Mouse (Mus musculus) heart, embryonic 12.5 days (tissue): ENCODE measurements around the gene Kcnj11. TPM values are rescaled to one million over a fixed set of nuclear protein-coding genes. Genes with fewer than 3 reads are reported as not detected.

Experiments used
- ATAC-seq: fragments of 200-750 bp; cut with Nextera tagmentation; 2 replicates; pipeline ENCODE4 v1.8.0; 2017; ENCODE audit warnings: moderate TSS enrichment, moderate library complexity; ENCODE audit not compliant: insufficient number of reproducible peaks, low FRiP score
- H3K27ac ChIP-seq: fragments of 300-500 bp; sonication (generic); 2 replicates; pipeline ENCODE4 v1.5.1; 2016; ENCODE audit warnings: mild to moderate bottlenecking, moderate library complexity; ENCODE audit not compliant: poor library complexity, severe bottlenecking
- H3K27me3 ChIP-seq: fragments of 300-500 bp; sonication (generic); replicated peaks from 2 replicates; pipeline ENCODE4 v1.6.1; 2016; ENCODE audit warnings: mild to moderate bottlenecking, moderate library complexity
- H3K36me3 ChIP-seq: fragments of 300-500 bp; sonication (generic); 2 replicates; pipeline ENCODE4 v1.6.1; 2016; ENCODE audit warnings: mild to moderate bottlenecking, moderate library complexity
- H3K4me1 ChIP-seq: fragments of 300-500 bp; sonication (generic); replicated peaks from 2 replicates; pipeline ENCODE4 v1.6.1; 2016; ENCODE audit warnings: mild to moderate bottlenecking
- H3K4me2 ChIP-seq: fragments of 300-500 bp; sonication (generic); 2 replicates; pipeline ENCODE4 v1.6.1; 2016; ENCODE audit warnings: mild to moderate bottlenecking, moderate library complexity
- H3K4me3 ChIP-seq: fragments of 300-500 bp; sonication (generic); 2 replicates; pipeline ENCODE4 v1.5.1; 2016; ENCODE audit warnings: mild to moderate bottlenecking
- H3K9ac ChIP-seq: fragments of 300-500 bp; sonication (generic); 2 replicates; pipeline ENCODE4 v1.6.1; 2016; ENCODE audit warnings: mild to moderate bottlenecking, moderate library complexity
- H3K9me3 ChIP-seq: fragments of 300-500 bp; sonication (generic); replicated peaks from 2 replicates; pipeline ENCODE4 v1.6.1; 2016; ENCODE audit warnings: mild to moderate bottlenecking, moderate library complexity
- WGBS: fragments of 180-500 bp; shearing (Covaris S2); methylation state at CpG from one replicate; pipeline ENCODE4 v1.1.7; 2016; 5-methylcytosine and 5-hydroxymethylcytosine counted together
- polyA plus RNA-seq: library from polyadenylated mRNA; unstranded; fragments of >200 nt; fragmentation: Nextera tagmentation; extraction: Ambion mirVana; gene quantifications from 2 replicates; pipeline ENCODE4 v1.2.1, GENCODE M21; 2016

The Kcnj11 gene
- polyA plus RNA-seq, 1 experiment from 2014 or later, result 6.3 TPM

DNA sequence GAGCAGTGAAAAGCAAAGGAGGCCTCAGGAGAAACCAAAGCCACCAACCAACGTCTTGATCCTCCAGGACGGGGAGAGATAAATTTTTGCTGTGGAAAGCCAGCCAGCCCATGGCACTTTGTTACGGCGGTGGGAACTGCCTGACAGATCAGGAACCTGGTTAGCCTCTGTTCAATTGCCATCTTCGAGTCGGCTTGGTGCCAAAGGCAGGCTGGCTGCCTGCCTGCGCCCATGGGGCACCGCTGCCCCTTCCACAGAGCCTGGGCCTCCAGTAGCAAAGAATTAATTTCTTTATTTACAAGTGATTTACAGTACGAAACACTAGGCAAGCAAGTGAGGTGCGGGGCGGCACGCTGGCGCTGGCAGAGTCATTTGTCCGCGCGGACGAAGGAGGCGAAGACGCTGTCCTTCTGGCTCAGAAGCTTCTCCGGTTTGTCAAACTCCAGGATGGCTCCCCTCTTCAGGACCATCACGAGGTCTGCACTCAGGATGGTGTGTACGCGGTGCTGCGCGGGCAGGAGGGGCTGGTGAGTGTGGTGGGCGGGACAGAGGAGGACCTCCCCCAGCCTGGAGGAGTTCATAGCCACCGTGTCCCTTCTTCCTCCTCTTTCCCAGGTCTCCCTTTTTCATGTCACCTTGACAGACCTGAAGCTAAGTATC, 3.8 kb upstream of the Kcnj11 start:
- ATAC-seq, result no peak
- Histone ChIP-seq H3K4me1 (peaks cover 7% of the 10 kb centered on the region), H3K36me3 (no peaks in the 10 kb centered on the region), H3K9me3 (no peaks in the 10 kb centered on the region), H3K9ac (no peak overlapping the region), H3K27ac (no peak overlapping the region), H3K4me3 (no peak overlapping the region), H3K27me3 (peaks cover 28% of the 10 kb centered on the region), H3K4me2 (no peak overlapping the region)
- 80% methylated on average over 27 of the region's 27 CpGs for WGBS

DNA sequence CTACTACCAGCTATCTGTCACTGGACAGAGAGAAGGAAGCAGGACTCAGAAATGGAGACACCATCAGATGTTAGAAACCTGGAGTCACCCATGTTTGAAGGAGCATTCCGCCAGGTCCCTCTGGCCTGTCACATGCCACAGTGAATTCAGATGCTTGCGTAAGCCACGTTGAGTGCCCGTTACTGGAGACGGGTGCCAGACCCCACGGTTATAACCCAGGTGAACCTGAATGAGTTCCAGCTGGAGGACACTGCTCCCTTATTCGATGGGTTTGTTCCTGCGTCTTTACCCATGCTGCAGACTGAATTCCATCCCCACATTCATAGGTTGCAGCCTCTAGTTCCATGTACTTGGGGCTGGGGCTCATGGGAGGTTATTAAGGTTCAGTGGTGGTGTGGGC, 3.2 kb upstream of the Kcnj11 start:
- no peak overlapping the region for H3K4me3 ChIP-seq
- ATAC-seq, result no peak
- no peak overlapping the region for H3K9ac ChIP-seq
- no peak overlapping the region for H3K4me2 ChIP-seq
- peaks cover 13% of the 10 kb centered on the region for H3K4me1 ChIP-seq
- 88% methylated on average over 8 of the region's 8 CpGs for WGBS
- H3K27ac ChIP-seq, result no peak overlapping the region
- peaks cover 34% of the 10 kb centered on the region for H3K27me3 ChIP-seq
- no peaks in the 10 kb centered on the region for H3K9me3 ChIP-seq
- H3K36me3 ChIP-seq, result no peaks in the 10 kb centered on the region

DNA sequence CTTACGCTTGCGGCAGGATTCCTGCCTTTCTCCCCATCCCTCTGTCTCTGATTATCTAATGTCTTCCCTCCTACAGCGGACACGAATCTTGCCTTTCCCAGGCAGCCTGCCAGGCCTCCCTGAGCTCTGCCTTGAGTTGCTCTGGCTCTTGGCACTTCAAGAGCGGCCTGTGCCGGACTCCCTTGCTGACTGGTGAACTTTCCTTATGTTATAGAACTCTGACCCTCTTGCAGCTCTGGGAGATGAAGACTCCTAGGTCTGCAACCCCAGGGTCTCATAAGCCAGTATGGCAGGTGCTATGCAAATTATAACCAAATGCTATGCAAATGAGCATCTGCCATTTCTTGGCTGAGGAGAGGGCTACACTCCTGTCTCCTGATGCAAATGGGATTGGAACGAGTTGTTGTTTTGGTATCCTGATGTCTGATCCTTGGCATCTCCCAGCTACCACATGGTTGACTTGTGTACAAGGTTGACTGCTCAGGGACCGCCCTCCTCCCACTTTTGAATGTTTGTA, 2.6 kb upstream of the Kcnj11 start:
- ATAC-seq, result no peak

DNA sequence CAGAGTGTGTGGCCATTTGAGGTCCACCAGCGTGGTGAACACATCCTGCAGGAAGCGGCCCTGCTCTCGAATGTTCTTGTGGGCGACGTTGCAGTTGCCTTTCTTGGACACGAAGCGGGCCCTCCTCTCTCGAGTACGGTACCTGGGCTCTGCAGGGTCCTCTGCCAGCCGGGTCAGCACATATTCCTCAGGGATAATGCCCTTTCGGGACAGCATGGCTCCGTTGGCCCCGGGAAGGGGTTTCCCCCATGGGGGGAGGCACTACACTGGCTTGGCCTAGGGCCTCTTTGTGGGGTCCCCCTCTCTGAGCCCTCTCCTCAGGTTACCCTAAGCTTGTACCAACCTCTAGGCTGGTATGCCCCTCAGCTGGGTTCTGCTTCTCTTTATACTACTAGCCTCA, 882 bp downstream of the Kcnj11 start:
- Histone ChIP-seq H3K9me3 (no peaks in the 10 kb centered on the region), H3K9ac (peak overlapping the region; percentile 88), H3K27ac (peak overlapping the region; percentile 98), H3K4me2 (peak overlapping the region; percentile 80), H3K4me3 (peak overlapping the region; percentile 67), H3K36me3 (no peaks in the 10 kb centered on the region), H3K27me3 (peaks cover 30% of the 10 kb centered on the region), H3K4me1 (peaks cover 33% of the 10 kb centered on the region)
- ATAC-seq, result no peak
- WGBS, result 72% methylated on average over 13 of the region's 13 CpGs

More for the DNA sequence above, 2.6 kb upstream of the Kcnj11 start:
- no peaks in the 10 kb centered on the region for H3K9me3 ChIP-seq
- peaks cover 14% of the 10 kb centered on the region for H3K4me1 ChIP-seq
- peaks cover 36% of the 10 kb centered on the region for H3K27me3 ChIP-seq
- H3K4me3 ChIP-seq, result no peak overlapping the region
- no peaks in the 10 kb centered on the region for H3K36me3 ChIP-seq
- no peak overlapping the region for H3K4me2 ChIP-seq
- WGBS, result 74% methylated on average over 8 of the region's 8 CpGs
- no peak overlapping the region for H3K27ac ChIP-seq
- no peak overlapping the region for H3K9ac ChIP-seq

DNA sequence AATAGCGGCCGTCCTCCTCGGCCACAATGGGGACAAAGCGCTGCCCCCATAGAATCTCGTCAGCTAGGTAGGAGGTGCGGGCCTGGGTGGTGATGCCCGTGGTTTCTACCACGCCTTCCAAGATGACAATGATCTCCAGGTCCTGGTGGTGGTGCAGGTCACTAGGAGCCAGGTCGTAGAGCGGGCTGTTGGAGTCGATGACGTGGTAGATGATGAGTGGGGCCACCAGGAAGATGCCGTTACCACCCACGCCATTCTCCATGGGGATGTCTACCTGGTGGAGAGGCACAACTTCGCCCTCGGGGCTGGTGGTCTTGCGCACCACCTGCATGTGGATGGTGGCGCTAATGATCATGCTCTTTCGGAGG, 1.7 kb downstream of the Kcnj11 start:
- ATAC-seq, result no peak
- WGBS, result 81% methylated on average over 19 of the region's 19 CpGs
- H3K9ac ChIP-seq, result no peak overlapping the region
- peaks cover 33% of the 10 kb centered on the region for H3K4me1 ChIP-seq
- no peaks in the 10 kb centered on the region for H3K36me3 ChIP-seq
- H3K4me3 ChIP-seq, result peak overlapping the region; percentile 41
- no peaks in the 10 kb centered on the region for H3K9me3 ChIP-seq
- peak overlapping the region; percentile 80 for H3K4me2 ChIP-seq
- H3K27ac ChIP-seq, result peak overlapping the region; percentile 98
- peaks cover 35% of the 10 kb centered on the region for H3K27me3 ChIP-seq

DNA sequence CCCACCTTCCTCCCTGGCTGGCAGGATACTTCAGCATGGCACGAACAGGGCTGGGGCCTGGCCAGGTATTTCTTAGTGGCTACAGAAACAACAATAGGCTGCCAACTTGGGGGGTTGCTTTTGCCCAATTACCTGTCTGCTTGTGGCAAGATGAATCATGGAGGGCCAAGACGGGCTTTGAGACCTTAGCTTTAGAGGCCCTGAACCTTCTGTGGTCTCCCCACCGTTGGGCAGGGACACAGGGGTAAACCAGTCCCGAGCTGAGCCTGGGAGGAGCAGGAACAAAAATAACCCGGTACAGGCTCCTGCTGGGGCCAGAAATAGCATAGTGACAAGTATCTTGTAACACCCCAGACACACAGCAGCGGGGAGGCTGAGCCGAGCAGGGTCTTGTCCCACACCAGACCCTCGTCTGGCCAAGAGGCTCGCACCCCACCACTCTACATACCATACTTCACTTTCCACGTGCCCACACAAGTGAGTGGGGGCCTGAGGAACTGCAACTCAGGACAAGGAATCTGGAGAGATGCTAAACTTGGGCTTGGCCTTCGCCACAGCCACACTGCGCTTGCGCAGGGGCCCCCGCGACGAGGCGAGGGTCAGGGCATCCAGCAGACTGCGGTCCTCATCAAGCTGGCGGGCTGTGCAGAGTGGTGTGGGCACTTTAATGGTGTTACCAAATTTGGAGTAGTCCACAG, 2.2 kb downstream of the Kcnj11 start:
- H3K9ac ChIP-seq, result peak overlapping the region; percentile 73
- H3K27me3 ChIP-seq, result peaks cover 38% of the 10 kb centered on the region
- H3K4me2 ChIP-seq, result peak overlapping the region; percentile 80

DNA sequence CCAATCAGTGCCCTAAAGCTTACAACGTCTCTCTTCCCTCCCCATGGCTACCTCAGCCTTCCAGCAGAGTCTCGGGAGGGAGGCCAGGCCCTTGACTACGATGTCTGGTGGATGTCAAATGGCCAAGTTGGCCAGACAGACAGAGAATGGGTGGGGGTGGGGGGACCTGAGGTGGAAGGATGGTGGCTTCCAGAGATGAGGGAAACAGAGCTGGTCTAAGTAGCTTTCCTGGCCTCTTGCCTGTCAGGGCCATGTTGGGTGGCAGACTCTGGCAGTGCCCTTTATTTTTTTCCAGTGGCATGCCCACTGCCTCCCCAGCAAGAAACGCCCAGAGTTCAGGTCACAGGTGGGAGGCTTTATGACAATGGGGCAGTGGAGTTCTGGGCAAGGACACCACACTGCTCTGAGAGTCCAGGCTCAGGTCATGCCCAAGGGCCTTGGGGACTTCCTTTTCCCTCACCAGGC, 3.2 kb downstream of the Kcnj11 start:
- H3K27ac ChIP-seq, result peak overlapping the region; percentile 98
- whole genome bisulfite sequencing, result 35% methylated on average over 4 of the region's 4 CpGs
- H3K4me2 ChIP-seq, result peak overlapping the region; percentile 80
- H3K9ac ChIP-seq, result peak overlapping the region; percentile 73
- peaks cover 38% of the 10 kb centered on the region for H3K27me3 ChIP-seq
- H3K9me3 ChIP-seq, result no peaks in the 10 kb centered on the region
- peaks cover 33% of the 10 kb centered on the region for H3K4me1 ChIP-seq
- H3K4me3 ChIP-seq, result peak overlapping the region; percentile 41
- no peak for ATAC-seq
- no peaks in the 10 kb centered on the region for H3K36me3 ChIP-seq

More for the DNA sequence above, 2.2 kb downstream of the Kcnj11 start:
- WGBS, result 41% methylated on average over 19 of the region's 19 CpGs
- peak; percentile 61 for ATAC-seq
- H3K9me3 ChIP-seq, result no peaks in the 10 kb centered on the region
- peak overlapping the region; percentile 98 for H3K27ac ChIP-seq
- H3K36me3 ChIP-seq, result no peaks in the 10 kb centered on the region
- H3K4me1 ChIP-seq, result peaks cover 33% of the 10 kb centered on the region
- H3K4me3 ChIP-seq, result peak overlapping the region; percentile 41

DNA sequence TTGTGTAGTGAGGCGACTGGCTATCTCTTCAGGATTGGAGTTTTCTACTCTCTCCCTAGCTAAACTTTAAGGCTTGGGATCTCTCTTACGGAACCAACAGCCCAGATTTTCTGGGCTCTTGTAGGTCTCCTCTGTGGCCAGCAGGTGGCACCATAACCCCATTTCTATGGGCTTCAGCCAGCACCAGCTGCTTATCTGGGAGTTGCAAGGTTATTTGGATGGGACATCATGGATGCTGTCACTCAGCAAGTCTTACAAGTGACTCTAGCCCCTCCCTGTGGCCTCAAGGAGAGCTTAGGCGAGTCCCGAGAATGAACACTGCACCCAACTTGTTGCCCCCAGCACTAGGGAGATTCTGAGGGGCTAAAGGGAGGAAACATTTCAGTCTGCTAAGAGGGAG, 4.4 kb downstream of the Kcnj11 start:
- peaks cover 38% of the 10 kb centered on the region for H3K27me3 ChIP-seq
- no peak overlapping the region for H3K4me3 ChIP-seq
- WGBS, result 3% methylated on average over 4 of the region's 4 CpGs
- H3K27ac ChIP-seq, result 0 out of 2 replicates have a peak overlapping the region, but pooled peaks have one; percentile 98
- no peak overlapping the region for H3K9ac ChIP-seq
- no peaks in the 10 kb centered on the region for H3K9me3 ChIP-seq
- H3K4me1 ChIP-seq, result peaks cover 33% of the 10 kb centered on the region
- peak overlapping the region; percentile 80 for H3K4me2 ChIP-seq
- ATAC-seq, result no peak
- no peaks in the 10 kb centered on the region for H3K36me3 ChIP-seq

DNA sequence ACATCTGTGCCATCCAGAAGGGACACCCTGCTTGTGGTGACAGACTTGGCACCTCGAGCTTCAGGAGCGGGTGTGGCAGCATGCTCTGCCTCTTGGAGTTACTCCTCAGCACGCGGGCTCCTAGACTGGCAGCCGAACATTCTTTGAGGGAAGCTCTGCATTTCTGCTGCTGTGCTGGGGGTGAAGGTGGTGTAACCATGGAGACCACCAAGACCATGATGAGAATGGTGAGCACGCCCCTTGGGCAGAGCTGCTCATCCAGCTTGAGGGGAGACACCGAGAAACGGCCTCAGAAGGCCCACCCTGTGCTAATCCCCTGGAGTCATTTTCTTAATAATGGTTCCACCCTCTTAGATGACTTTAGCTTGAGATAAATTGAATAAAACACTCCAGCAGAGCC, 7.8 kb downstream of the Kcnj11 start:
- H3K4me3 ChIP-seq, result no peak overlapping the region
- no peak overlapping the region for H3K9ac ChIP-seq
- H3K36me3 ChIP-seq, result no peaks in the 10 kb centered on the region
- no peaks in the 10 kb centered on the region for H3K9me3 ChIP-seq
- H3K4me2 ChIP-seq, result no peak overlapping the region
- ATAC-seq, result no peak
- 48% methylated on average over 8 of the region's 8 CpGs for WGBS
- peaks cover 19% of the 10 kb centered on the region for H3K4me1 ChIP-seq
- peaks cover 18% of the 10 kb centered on the region for H3K27me3 ChIP-seq
- no peak overlapping the region for H3K27ac ChIP-seq

DNA sequence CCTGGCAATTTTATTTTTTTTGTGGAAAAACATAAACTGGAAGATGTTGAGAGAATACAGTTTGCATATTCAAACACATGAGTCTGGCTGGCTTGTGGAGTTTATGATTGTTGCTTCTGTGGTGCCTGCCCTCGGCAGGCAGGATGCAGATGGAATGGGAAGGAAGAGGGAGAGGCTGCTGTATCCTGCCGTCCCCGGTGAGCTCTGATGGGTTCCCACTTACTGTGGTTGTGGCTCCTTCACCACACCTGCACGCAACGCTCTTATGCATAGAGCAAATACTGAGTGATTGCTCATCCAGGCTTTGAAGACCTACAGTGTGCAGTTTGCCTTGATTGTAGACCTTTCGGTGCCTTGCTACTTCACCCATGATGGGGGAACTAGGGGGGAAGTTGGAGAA, 12.3 kb downstream of the Kcnj11 start:
- WGBS, result 84% methylated on average over 6 of the region's 6 CpGs

DNA sequence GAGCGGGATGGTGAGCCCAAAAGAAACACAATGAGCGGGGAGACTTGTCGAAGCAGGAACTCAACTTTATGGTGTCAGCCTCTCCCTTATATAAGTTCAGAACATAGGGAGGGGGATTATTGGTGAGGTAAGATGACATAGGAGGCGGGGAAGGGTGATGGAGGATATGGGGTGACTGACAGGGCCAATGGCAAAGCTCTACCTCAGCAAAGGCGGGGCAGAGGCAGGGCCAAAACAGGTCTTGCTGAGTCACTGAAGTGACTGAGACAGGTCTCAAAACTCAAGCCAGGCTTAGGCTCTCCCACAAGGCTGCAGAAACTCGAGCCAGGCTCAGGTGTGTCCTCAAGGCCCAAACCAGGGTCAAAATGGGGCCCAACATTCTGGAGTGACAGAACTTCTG, 14.2 kb downstream of the Kcnj11 start:
- peaks cover 25% of the 10 kb centered on the region for H3K36me3 ChIP-seq
- 80% methylated on average over 6 of the region's 6 CpGs for WGBS
- no peak overlapping the region for H3K27ac ChIP-seq
- H3K9ac ChIP-seq, result no peak overlapping the region
- no peaks in the 10 kb centered on the region for H3K9me3 ChIP-seq
- no peak for ATAC-seq
- no peak overlapping the region for H3K4me3 ChIP-seq
- no peak overlapping the region for H3K4me2 ChIP-seq
- H3K27me3 ChIP-seq, result no peaks in the 10 kb centered on the region
- H3K4me1 ChIP-seq, result peaks cover 31% of the 10 kb centered on the region

More for the DNA sequence above, 12.3 kb downstream of the Kcnj11 start:
- H3K4me1 ChIP-seq, result peaks cover 20% of the 10 kb centered on the region
- H3K36me3 ChIP-seq, result peaks cover 8% of the 10 kb centered on the region
- no peak overlapping the region for H3K4me2 ChIP-seq
- no peak overlapping the region for H3K27ac ChIP-seq
- no peak overlapping the region for H3K9ac ChIP-seq
- no peak overlapping the region for H3K4me3 ChIP-seq
- no peaks in the 10 kb centered on the region for H3K9me3 ChIP-seq
- no peak for ATAC-seq
- H3K27me3 ChIP-seq, result peaks cover 3% of the 10 kb centered on the region; the same call in 1 of the 2 replicates
